ENCODE assay signal across 31 mouse cellular contexts in the genomic region with DNA sequence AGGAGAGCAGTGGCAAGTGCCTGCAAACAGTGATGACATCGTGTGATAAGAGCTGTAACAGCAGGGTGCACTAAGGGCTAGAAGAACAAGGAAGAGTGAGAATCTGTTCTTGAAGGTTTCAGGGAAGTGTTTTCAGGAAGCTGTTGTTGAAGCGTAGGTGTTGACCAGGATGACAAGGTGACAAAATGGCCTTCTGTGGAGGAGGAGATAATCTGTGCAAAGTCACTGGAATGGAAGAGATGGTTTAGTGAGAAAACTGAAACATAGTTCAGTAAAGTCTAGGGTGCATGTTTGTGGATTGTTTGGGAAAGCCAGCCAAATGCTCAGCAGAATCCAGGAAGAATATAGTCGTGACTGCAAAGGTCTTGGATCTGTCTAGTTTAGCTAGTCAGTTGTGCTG.
A peak's percentile ranks its signal among the peaks of the same experiment; 100 is the strongest.
DNase-seq lines count a peak whose midpoint lies in the region; ATAC-seq lines count a peak whose summit lies in the region.
"Had no signal": no experiment of that assay in that cellular context is flagged by ENCODE, and none has a peak within 500 bp of the region (broad histone marks: within the 10 kb centered on the region; RNA-seq: fewer than 3 reads in every experiment).

No protein-coding gene starts in this region.

- H3K36me3 ChIP-seq in forebrain, embryonic 12.5 days (replicated peaks), result peaks cover 43% of the 10 kb centered on the region
- peaks cover 15% of the 10 kb centered on the region; the same call in 1 of the 2 replicates for H3K36me3 ChIP-seq in forebrain, embryonic 16.5 days (ENCODE audit: control insufficient read depth, insufficient read depth)
- H3K36me3 ChIP-seq: embryonic facial prominence, embryonic 10.5 days; heart, embryonic 12.5 days; heart, embryonic 15.5 days; intestine, embryonic 15.5 days had no signal

- intact Hi-C loops in left cerebral cortex, postnatal 36 days (cut with DNase I), result no loop called here

- H3K27me3 ChIP-seq in forebrain, embryonic 12.5 days, result no peaks in the 10 kb centered on the region
- no peaks in the 10 kb centered on the region for H3K27me3 ChIP-seq in forebrain, embryonic 16.5 days (replicated peaks; ENCODE audit: control insufficient read depth, insufficient read depth, low read length)
- H3K27me3 ChIP-seq: embryonic facial prominence, embryonic 13.5 days; heart, embryonic 12.5 days; heart, embryonic 15.5 days; hindbrain, embryonic 13.5 days; intestine, embryonic 15.5 days had no signal

- no peak overlapping the region for H3K4me3 ChIP-seq in forebrain, embryonic 12.5 days (replicated peaks)
- H3K4me3 ChIP-seq in forebrain, embryonic 16.5 days (replicated peaks; ENCODE audit: low read length), result no peak overlapping the region
- H3K4me3 ChIP-seq: embryonic facial prominence, embryonic 10.5 days; embryonic facial prominence, embryonic 13.5 days; erythroblast, embryonic 14.5 days; gastrocnemius, adult 2 months; heart, embryonic 12.5 days; heart, embryonic 15.5 days; hindbrain, embryonic 10.5 days; hindbrain, embryonic 13.5 days; intestine, embryonic 15.5 days had no signal

- H3K9me3 ChIP-seq in forebrain, embryonic 12.5 days, result no peaks in the 10 kb centered on the region
- H3K9me3 ChIP-seq in forebrain, embryonic 16.5 days (ENCODE audit: control insufficient read depth, low read length), result no peaks in the 10 kb centered on the region
- H3K9me3 ChIP-seq: embryonic facial prominence, embryonic 10.5 days; embryonic facial prominence, embryonic 13.5 days; heart, embryonic 12.5 days; heart, embryonic 15.5 days; hindbrain, embryonic 10.5 days; hindbrain, embryonic 13.5 days; intestine, embryonic 15.5 days had no signal

- WGBS in forebrain, embryonic 12.5 days, result 78% methylated on average over 3 of the region's 3 CpGs
- 71% methylated on average over 3 of the region's 3 CpGs for WGBS in forebrain, embryonic 16.5 days

- peak; percentile 38 to 64 for DNase-seq in frontal cortex, adult 2 months (ENCODE audit: extremely low spot score in 1 of 2, low spot score in 1 of 2)
- no peak for DNase-seq in frontal cortex, postnatal 10 days (ENCODE audit: low spot score in 2 of 2)
- DNase-seq in left cerebral cortex, adult 9 months (ENCODE audit: low spot score in 2 of 2), result peak; percentile 20 to 42
- no peak for DNase-seq in left cerebral cortex, postnatal 36 days (ENCODE audit: low spot score in 2 of 2)
- peak; percentile 46 for DNase-seq in telencephalon, adult 2 months (ENCODE audit: low read depth, low spot score)
- no peak for DNase-seq in cerebellum, adult 8-10 months
- DNase-seq: adrenal gland, postnatal 10 days; adrenal gland, postnatal 36 days; cerebellum, adult 11 months; cerebellum, adult 2 months; cerebellum, postnatal 10 days; cerebellum, postnatal 36 days; embryo, embryonic 11 days; gastrocnemius, adult 2 months; gastrocnemius, postnatal 14 days; heart, adult 11 months; heart, postnatal 10 days; heart, postnatal 36 days had no signal

- no peak overlapping the region for H3K9ac ChIP-seq in forebrain, embryonic 12.5 days
- no peak overlapping the region for H3K9ac ChIP-seq in forebrain, embryonic 16.5 days (replicated peaks; ENCODE audit: low read depth, low read length)
- H3K9ac ChIP-seq: embryonic facial prominence, embryonic 13.5 days; heart, embryonic 12.5 days; heart, embryonic 15.5 days; hindbrain, embryonic 13.5 days; intestine, embryonic 15.5 days had no signal

- no peak overlapping the region for H3K4me2 ChIP-seq in forebrain, embryonic 12.5 days
- no peak overlapping the region for H3K4me2 ChIP-seq in forebrain, embryonic 16.5 days (ENCODE audit: low read length)
- H3K4me2 ChIP-seq: embryonic facial prominence, embryonic 13.5 days; heart, embryonic 12.5 days; heart, embryonic 15.5 days; hindbrain, embryonic 13.5 days; intestine, embryonic 15.5 days had no signal

- no peaks in the 10 kb centered on the region for H3K4me1 ChIP-seq in forebrain, embryonic 12.5 days
- H3K4me1 ChIP-seq in forebrain, embryonic 16.5 days (replicated peaks; ENCODE audit: control insufficient read depth, insufficient read depth, low read length), result no peaks in the 10 kb centered on the region
- H3K4me1 ChIP-seq: embryonic facial prominence, embryonic 13.5 days; heart, embryonic 15.5 days; hindbrain, embryonic 10.5 days; hindbrain, embryonic 13.5 days; intestine, embryonic 15.5 days had no signal

- 0 out of 2 replicates have a peak overlapping the region, but pooled peaks have one; percentile 5 for H3K27ac ChIP-seq in forebrain, embryonic 12.5 days
- no peak overlapping the region for H3K27ac ChIP-seq in forebrain, embryonic 16.5 days (ENCODE audit: low read length)
- H3K27ac ChIP-seq: embryonic facial prominence, embryonic 10.5 days; embryonic facial prominence, embryonic 13.5 days; gastrocnemius, adult 2 months; heart, embryonic 15.5 days; hindbrain, embryonic 10.5 days; hindbrain, embryonic 13.5 days; intestine, embryonic 15.5 days had no signal

- no peak for ATAC-seq in forebrain, embryonic 12.5 days (ENCODE audit: low FRiP score)
- no peak for ATAC-seq in forebrain, embryonic 16.5 days
- ATAC-seq: forebrain, embryonic 14.5 days; hindbrain, embryonic 16.5 days; intestine, embryonic 15.5 days; Patski had no signal

Comparison
In these comparisons a context has a peak if more than half of its experiments do, and no peak if none do; other contexts are left out.
1. DNase-seq: peak in frontal cortex, adult 2 months (2 of 2), left cerebral cortex, adult 9 months (2 of 2) and telencephalon, adult 2 months (single experiment); none in frontal cortex, postnatal 10 days (0 of 2), left cerebral cortex, postnatal 36 days (0 of 2) and cerebellum, adult 8-10 months (single experiment).